Mouse (Mus musculus): ENCODE measurements at regions not wholly inside any gene's neighbourhood (a gene's known extent, or its start where the extent isn't known, plus 50 kb on each side); places are given as distances from the start of the nearest gene placed in this dataset.

DNA sequence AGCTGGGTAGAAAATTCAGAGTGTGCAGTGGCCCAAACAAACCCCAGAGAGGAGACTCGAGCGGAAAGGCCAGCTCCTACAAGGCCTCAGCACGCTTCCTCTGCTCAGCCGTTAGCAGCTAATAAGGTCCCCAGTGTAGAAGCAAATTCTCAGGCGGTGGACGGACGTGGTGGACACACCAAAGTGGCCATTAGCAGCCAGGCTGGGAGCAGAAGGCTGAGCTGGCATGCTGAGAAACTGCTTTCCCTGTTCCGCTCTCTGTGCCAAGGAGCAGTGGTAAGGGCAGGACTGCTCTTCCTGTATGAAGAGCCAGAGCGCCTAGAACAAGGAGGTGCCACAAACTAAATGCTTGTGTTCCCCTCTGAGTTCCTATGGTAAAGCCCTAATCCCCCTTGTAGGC lies 282.1 kb upstream of the Id2 start:
- ATAC-seq = no peak

- no peak for ATAC-seq
Observed at GRCm38 (mm10) chr12:25378036-25378645, 281.2 kb upstream of the Id2 start.

GRCm38 (mm10) chr12:25376451-25376850 lies 279.5 kb upstream of the Id2 start:
- no peak for ATAC-seq

DNA sequence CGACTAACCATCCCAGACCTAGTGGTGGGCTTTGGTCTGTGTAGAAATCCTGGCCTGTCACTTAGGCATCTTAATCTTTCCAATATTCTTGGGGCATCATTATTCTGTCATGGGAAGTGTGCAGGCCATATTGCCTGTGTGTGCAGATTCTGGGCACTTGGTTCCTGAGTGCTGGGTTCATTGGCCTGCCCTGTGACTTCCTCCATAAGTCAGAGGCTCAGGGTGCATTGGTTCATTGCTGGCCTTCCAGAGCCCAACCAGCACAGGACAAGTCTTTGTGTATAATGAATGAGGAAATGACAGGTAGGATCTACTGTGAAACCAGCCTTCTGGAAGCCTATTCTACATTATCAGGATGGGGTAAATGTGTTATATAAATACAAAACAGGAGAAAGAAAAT lies 270.6 kb upstream of the Id2 start:
- ATAC-seq = no peak

GRCm38 (mm10) chr12:25365600-25366267 lies 268.8 kb upstream of the Id2 start:
- ATAC-seq = no peak

DNA sequence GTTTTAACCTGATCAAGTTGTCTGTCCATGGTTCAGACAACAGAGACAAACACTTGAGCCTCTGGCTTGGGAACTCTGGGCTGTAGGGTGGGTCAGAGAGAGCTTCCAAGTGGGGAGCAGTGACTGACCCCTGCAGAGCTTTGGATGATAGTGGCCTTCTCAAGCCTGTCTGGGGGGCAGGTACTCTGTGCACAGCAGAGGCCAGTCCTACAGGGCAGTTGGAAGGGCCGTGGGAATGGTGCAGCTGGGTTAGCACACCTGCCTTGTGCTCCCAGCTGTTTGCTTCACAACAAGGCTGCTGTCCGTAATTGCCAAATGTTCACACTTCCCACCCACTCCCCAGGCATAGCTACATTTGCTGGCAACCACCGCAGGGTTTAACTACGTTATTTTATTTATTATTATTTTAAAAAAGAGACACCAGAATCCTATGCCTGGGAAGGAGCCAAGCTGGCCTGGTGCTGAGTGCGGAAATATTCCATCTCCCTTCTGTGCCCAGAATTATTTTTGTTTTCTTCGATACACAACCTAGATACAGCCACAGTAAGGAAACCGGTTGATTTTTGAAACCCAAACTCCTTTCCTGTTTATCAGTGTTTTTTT lies 268.1 kb upstream of the Id2 start:
- no peak for ATAC-seq

DNA sequence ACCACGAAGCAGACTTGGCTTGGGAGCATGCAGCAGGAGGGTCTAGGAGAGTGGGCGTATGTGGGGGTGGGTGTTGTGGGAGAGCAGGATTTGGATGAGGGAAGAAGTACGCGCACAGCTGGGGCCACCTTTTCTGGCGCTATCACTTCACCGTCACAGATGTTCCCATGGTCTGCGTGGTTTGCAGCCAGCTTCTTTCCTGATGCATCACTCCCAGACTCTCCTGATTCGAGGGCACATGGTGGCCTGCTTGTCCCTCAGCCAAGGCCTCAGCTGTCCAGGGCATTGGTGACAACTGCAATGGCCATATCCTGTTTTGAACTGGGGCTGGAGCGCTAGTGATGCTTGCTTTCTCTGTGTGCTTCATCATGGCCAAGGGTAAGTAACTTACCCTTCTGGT lies 266.9 kb upstream of the Id2 start:
- no peak for ATAC-seq

- ATAC-seq = no peak
Observed at GRCm38 (mm10) chr12:25363341-25363740, 266.4 kb upstream of the Id2 start.

DNA sequence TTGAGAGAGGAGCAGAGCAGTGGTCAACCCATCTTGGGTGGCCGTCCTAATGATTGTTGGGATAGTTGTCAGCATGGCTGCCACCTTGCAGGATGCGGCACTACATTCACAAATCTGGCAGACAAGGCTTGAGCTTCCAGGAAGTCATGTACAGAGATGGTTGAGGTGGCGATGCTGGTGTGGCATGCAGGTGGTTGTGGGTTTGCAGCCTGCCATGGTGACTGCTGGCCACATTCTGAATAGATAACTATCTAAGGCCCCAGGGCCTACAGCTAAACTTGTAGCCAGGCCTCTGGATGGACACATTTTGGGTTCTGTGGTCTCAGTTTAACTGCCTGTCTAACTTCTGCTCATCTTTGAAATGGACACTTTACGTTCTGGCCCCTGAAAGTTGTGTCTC lies 265.8 kb upstream of the Id2 start:
- no peak for ATAC-seq

- no peak for ATAC-seq
Observed at GRCm38 (mm10) chr12:25360726-25361125, 263.8 kb upstream of the Id2 start.

DNA sequence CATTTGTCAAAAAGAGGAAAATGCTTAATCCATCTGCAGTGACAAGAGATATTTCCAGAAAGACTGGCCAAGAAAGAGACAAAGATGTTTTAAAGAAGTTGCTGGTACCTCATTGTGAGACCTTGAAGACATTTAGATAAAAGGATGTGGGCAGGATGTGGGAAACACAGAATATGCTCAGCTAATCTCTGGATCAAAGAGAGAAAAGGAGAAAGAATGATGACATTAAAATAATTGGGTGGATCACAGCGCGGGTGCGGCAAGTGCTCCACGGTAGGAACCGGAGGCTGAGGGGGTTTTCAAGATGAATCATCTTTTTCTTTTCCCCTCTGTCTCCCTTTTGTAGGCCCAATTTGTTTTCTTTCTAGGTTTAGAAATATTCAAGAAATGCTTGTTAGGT lies 263.0 kb upstream of the Id2 start:
- peak; percentile 93 for ATAC-seq

- no peak for ATAC-seq
Observed at GRCm38 (mm10) chr12:25358846-25359525, 262.0 kb upstream of the Id2 start.

DNA sequence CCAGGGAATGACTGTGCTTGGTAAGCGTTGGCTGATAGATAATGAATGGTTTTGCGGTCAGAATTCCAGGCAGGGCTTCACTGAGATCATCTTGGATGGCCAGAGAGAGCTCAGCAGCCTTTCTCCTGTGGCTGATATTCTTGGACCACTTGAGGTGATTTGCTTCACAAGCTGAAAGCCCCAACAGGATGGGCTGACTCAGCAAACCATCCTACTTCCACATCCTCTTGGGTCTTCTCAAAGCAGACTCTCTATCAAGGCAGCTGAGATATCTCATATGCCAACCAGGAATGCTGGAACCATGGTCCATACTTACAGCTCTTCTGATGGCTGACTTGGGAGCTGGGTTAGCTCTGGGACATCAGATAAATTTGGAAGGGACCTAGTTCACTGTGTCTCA lies 259.8 kb upstream of the Id2 start:
- no peak for ATAC-seq

- no peak for ATAC-seq
Observed at GRCm38 (mm10) chr12:25355217-25355616, 258.3 kb upstream of the Id2 start.

GRCm38 (mm10) chr12:25353402-25353896 lies 256.5 kb upstream of the Id2 start:
- ATAC-seq = no peak

DNA sequence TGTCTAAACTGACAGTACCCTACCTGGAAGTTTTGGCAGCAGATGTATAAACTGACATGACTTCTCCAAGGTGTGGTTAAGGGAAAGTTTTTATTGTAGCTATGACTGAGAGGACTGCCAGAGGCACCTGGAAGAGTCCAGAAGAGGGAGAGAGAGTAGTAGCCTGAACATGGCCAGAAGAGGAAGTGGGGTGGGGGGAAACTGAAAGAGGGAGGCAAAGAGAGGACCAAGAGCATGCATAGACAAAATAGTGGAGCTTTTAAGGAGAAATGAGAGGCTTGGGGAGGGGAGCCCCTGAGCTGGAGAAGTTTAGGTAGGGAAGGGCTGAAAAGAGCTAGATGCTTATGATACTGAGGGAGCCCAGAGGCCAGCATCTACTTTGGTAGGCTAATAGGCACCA lies 255.2 kb upstream of the Id2 start:
- no peak for ATAC-seq

GRCm38 (mm10) chr12:25344354-25344753 lies 247.4 kb upstream of the Id2 start:
- ATAC-seq = no peak

DNA sequence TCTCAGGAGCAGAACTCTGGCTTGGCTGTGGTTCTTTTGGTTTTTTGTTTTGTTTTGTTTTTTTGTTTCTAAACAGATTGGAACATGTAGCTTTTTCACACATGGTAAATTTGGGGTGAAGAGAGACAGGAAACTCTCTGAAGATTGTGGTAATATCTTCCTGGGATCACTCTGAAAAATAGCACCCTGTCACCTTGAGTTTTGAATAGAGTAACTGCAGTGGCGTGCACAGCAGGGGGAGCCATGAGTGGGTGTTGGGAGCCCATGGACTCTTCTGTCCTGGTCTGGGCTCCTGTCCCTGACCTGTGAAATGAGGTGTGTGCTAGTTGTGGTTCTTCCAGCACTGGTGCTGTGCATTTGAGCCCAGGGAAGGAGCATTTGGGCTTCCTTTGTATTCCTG lies 241.8 kb upstream of the Id2 start:
- ATAC-seq = no peak

DNA sequence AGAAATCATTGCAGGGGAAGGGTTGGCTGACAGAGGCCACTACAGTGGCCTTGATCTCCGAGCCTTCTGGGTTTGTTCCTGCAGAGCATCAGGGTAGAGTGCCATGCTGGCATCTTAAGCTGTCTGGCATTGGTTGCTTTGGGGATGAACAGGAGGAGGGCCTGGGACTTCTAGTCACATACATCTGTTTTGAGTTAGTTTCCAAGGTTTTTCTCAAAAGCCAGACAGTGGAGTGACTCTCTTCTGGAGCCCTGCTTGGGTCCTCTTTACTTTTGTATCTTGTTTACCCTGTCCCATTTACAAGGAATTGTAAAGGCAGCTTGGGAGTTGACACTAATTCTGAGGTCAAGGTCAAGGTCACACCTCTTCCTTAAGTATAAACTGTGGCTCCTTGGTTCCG lies 239.0 kb upstream of the Id2 start:
- ATAC-seq = no peak

DNA sequence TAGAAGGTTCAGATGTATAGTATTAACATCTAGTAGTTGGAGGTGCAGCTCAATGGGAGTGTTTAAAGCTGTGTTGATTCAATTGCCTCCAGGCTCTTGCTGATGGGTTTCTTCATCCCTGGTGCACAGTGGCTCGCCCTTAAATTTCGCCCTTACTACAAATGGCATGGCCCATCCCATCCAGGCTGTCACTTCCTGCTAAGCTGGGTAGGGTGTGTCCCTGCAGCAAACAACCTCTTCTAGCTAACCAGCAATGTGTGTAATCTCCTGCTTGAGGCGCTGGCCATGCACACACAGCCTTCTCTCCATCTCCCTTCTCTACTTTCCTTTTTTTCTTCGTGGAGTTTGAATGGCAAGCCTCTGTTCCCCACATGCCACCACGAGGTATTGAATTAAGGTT lies 238.1 kb upstream of the Id2 start:
- ATAC-seq = peak; percentile 68

DNA sequence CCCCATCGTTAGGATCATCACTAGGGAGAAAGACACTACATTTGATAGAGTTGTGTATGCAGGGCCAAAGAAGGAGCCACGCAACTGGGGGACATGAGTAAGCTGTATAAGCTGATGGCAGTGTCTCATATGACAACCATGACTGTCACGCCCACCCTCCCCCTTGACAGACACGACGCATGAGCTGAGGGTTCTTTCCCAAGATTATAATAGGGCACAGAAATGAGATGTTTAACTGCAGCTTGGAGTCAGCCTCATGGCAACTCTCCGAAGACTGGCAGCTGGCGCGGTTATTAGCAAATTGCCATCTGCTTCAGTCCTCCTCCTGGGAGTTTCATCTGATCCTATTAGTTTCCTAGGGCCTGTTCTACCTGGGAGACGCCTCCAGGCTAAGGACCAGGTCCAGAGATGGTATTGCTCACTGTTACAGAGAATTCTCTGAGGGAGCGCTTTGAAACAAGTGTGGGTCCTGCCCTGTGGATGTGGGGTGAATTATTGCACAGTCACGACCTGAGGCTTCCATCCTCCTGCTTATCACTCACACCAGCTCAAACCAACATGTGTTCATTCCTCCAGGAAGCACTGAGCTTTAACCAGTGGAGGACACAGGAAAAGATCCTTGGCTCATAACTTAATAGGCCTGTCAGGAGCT lies 235.6 kb upstream of the Id2 start:
- ATAC-seq = no peak

DNA sequence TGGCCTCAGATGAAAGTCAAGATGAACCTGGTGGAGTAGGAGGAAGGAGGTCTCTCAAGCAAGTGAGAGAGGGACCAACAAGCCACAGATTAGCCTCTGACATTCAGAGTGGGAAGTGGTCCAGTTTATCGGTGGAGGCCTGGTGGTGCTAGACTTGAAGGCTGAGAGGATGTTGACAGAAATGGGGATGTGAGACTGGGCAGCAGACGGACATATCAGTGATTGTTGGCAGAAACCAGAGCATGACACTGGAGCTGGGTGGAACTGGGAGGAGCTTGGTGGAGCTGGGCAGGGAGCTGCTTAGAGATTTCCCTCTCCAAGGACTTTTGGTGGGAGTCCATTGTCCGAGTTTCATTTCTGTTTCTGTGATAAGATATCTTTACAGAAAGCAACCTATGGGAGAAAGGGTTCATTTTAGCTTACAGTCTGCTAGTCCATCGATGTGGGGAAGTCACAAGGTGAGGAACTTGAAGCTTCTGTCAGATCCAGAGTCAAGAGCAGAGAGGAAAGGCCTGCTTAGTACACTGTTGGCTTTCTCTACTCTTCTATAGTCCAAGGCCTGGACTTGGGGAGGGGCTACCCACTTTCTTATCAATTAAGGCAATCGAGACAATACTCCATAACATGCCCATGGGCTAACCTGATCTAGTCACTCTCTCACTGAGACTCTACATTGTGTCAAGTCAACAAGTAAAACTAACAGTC lies 233.2 kb upstream of the Id2 start:
- ATAC-seq = no peak

GRCm38 (mm10) chr12:25325901-25326300 lies 229.0 kb upstream of the Id2 start:
- no peak for ATAC-seq

Measured in CD4-positive, CD25-positive, alpha-beta regulatory T cell, adult 4 months (primary cell).